In the genomic region with DNA sequence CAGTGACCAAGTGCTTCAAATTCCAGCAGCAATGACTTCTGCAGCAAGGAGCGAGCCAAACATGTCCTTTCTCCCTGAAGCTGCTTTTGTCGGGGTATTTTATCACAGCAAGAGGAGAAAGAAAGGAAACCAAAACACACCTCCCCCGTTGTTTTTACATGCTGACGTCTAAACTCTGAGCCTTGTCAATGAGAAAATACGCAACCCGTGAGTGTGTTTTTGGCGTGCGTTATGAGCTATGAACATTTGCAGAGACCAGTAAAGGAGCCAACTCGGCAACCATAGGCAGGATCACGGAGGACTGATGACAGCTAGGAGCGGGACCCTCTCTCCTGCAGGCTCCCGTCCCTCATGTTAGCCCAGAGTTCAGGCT, we compare ENCODE assay signal across 8 mouse cellular contexts. TPM values are rescaled to one million over a fixed set of nuclear protein-coding genes. Genes with fewer than 3 reads are reported as not detected.
DNase-seq lines count a peak whose midpoint lies in the region; ATAC-seq and TF ChIP-seq lines count a peak whose summit lies in the region.

No protein-coding gene starts in this region.

- TF ChIP-seq POLR2A in testis, adult 2 months (IDR thresholded peaks at IDR 0.05; ENCODE audit: control insufficient read depth, low read depth, low read length) = no peak

- peak overlapping the region; percentile 96 for H3K4me2 ChIP-seq in limb, embryonic 15.5 days

- peak overlapping the region; percentile 99 for H3K4me3 ChIP-seq in testis, adult 2 months (ENCODE audit: control insufficient read depth, low read depth, low read length)
- peak overlapping the region; percentile 92 for H3K4me3 ChIP-seq in limb, embryonic 15.5 days

- no peaks in the 10 kb centered on the region for H3K27me3 ChIP-seq in testis, adult 2 months (ENCODE audit: control insufficient read depth, insufficient read depth, low read length)
- H3K27me3 ChIP-seq in limb, embryonic 15.5 days = no peaks in the 10 kb centered on the region

- H3K27ac ChIP-seq in testis, adult 2 months (ENCODE audit: control insufficient read depth, insufficient read depth, low read depth, low read length) = no peak overlapping the region
- H3K27ac ChIP-seq in limb, embryonic 15.5 days = 0 out of 2 replicates have a peak overlapping the region, but pooled peaks have one; percentile 84

- no peaks in the 10 kb centered on the region for H3K9me3 ChIP-seq in limb, embryonic 15.5 days

- ATAC-seq in cerebellum, adult (ENCODE audit: insufficient number of reproducible peaks, low FRiP score, low TSS enrichment) = 0 out of 2 replicates have a peak, but pooled peaks have one; percentile 18
- peak; percentile 21; the same call in 1 of the 2 replicates for ATAC-seq in limb, embryonic 15.5 days (ENCODE audit: insufficient number of reproducible peaks, low FRiP score, low TSS enrichment, low read depth)

- no peaks in the 10 kb centered on the region for H3K36me3 ChIP-seq in testis, adult 2 months (ENCODE audit: control insufficient read depth, insufficient read depth, low read length)
- 0 out of 2 replicates have a peak, but pooled peaks cover 6% of the 10 kb centered on the region for H3K36me3 ChIP-seq in limb, embryonic 15.5 days

- H3K4me1 ChIP-seq in testis, adult 2 months (ENCODE audit: control insufficient read depth, insufficient read depth, low read length) = peaks cover 12% of the 10 kb centered on the region
- H3K4me1 ChIP-seq in limb, embryonic 15.5 days = peaks cover 7% of the 10 kb centered on the region

- DNase-seq in cerebellum, postnatal 4 days (ENCODE audit: low spot score in 2 of 2) = no peak
- DNase-seq in testis, postnatal 10 days (ENCODE audit: low spot score) = no peak
- DNase-seq in urinary bladder, adult 18-20 months (ENCODE audit: low spot score in 2 of 2) = no peak
- DNase-seq in B cell, adult 2 months = no peak
- no peak for DNase-seq in spleen, postnatal 4 days (ENCODE audit: low spot score in 2 of 2)

- 2% methylated on average over 12 of the region's 12 CpGs for WGBS in limb, embryonic 15.5 days

- peak overlapping the region; percentile 47 for H3K9ac ChIP-seq in limb, embryonic 15.5 days

- no peak for TF ChIP-seq CTCF in testis, adult 2 months (IDR thresholded peaks at IDR 0.05; ENCODE audit: control insufficient read depth, insufficient read depth, insufficient replicate concordance, low read depth, low read length)

RNA-seq across cellular contexts. Expression of gene Cenpm, which starts 0.8 kb away (rescaled TPM):
- 14.6 and 21.3 TPM in 2 replicates for polyA plus RNA-seq in testis, adult 2 months (2012; rRNA removed)
- polyA plus RNA-seq in limb, embryonic 15.5 days (2015; fragmentation: Nextera tagmentation; extraction: Ambion mirVana) = 48.5 and 49.5 TPM in 2 replicates

RNA-seq across cellular contexts. Expression of gene 1500009C09Rik, which starts 8.5 kb away (rescaled TPM):
- 7.8 and 9.4 TPM in 2 replicates for polyA plus RNA-seq in testis, adult 2 months (2012; rRNA removed)
- polyA plus RNA-seq in limb, embryonic 15.5 days (2015; fragmentation: Nextera tagmentation; extraction: Ambion mirVana) = not detected in 2 replicates

RNA-seq across cellular contexts. Expression of gene Tnfrsf13c, which starts 19.6 kb away (rescaled TPM):
- 7.2 and 8.0 TPM in 2 replicates for polyA plus RNA-seq in testis, adult 2 months (2012; rRNA removed)
- 0.19 and 0.29 TPM in 2 replicates for polyA plus RNA-seq in limb, embryonic 15.5 days (2015; fragmentation: Nextera tagmentation; extraction: Ambion mirVana)

RNA-seq across cellular contexts. Expression of gene Sept3, which starts 31.0 kb away (rescaled TPM):
- 12.1 and 14.0 TPM in 2 replicates for polyA plus RNA-seq in testis, adult 2 months (2012; rRNA removed)
- 5.5 and 8.4 TPM in 2 replicates for polyA plus RNA-seq in limb, embryonic 15.5 days (2015; fragmentation: Nextera tagmentation; extraction: Ambion mirVana)

RNA-seq across cellular contexts. Expression of gene Shisa8, which starts 31.1 kb away (rescaled TPM):
- 0.31 and 0.61 TPM in 2 replicates for polyA plus RNA-seq in testis, adult 2 months (2012; rRNA removed)
- 0.25 and 0.40 TPM in 2 replicates for polyA plus RNA-seq in limb, embryonic 15.5 days (2015; fragmentation: Nextera tagmentation; extraction: Ambion mirVana)
